Mouse (Mus musculus) left cerebral cortex, postnatal 10 days (tissue): ENCODE results near the gene Ldlrad1. TPM values are rescaled to one million over a fixed set of nuclear protein-coding genes. Genes with fewer than 3 reads are reported as not detected.

ENCODE experiments used
- DNase-seq, 2 experiments: peaks; one replicate each; pipeline ENCODE4 v3.0.0; 2021 to 2022; ENCODE audit warnings: low spot score in 2 of 2, mixed read lengths in 1 of 2; ENCODE audit errors: extremely low spot score in 1 of 2
- intact Hi-C: fragments of 180-260 bp; cut with DNase I; formaldehyde crosslinking; loops from one replicate; pipeline ENCODE4 v1.15.1; 2025
- total RNA-seq, 2 experiments: library from RNA; stranded (reverse); gene quantifications; 2 replicates each; pipeline ENCODE4 v1.2.3; 2021

The Ldlrad1 gene
- total RNA-seq, 2 experiments from 2014 or later, result not detected

GRCm38 (mm10) chr4:107201779-107202178 lies 7.2 kb upstream of the Ldlrad1 start:
- DNase-seq, result no peak
- intact Hi-C loops, result loop anchor here (5.0 kb wide), 1 partner anchor 36 kb away; no protein-coding TSS in a partner anchor

DNA sequence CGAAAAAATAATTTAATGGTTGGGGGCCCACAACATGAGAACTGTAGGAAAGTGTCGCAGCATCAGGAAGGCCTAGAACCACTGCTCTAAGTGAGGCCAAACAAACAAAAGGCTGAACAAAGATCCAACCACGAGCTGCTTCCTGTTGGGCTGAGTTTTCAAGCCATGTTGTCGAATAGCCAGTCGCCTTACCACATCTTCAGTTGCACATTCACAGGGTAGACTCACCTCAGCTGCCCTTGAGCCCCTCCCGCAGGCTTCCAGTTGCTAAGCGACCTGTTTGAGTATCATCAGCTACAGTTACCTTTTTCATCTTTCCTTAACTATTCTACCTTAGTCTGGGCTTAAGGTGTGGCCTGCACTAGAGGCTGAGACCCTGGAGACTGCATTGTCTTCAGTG lies 6.0 kb upstream of the Ldlrad1 start:
- intact Hi-C loops, result loop anchor here (5.0 kb wide), 1 partner anchor 34 kb away; no protein-coding TSS in a partner anchor
- DNase-seq, result no peak

DNA sequence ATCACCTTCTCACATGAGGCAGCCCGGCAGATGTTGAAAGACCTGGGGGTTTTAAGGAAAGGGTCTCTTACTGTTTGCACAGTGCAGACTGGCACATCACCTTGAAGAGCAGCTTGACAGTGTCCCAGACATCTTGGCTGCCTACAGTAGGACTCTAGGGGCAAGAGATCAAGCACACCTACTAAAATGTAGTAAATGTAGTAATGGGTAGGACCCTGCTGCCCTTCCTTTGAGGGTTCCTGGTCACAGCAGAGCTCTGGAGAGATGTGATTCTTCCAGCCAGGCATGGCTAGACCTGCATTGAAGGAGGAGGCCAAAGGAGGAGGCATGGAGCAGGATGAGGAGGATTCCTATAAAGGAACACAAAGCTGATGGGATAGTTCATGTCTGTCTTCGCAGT lies 2.0 kb upstream of the Ldlrad1 start:
- intact Hi-C loops, result no loop called here

GRCm38 (mm10) chr4:107210483-107211097 lies 1.6 kb downstream of the Ldlrad1 start:
- intact Hi-C loops, result no loop called here

More for the DNA sequence above, 2.0 kb upstream of the Ldlrad1 start:
- DNase-seq, result no peak

DNA sequence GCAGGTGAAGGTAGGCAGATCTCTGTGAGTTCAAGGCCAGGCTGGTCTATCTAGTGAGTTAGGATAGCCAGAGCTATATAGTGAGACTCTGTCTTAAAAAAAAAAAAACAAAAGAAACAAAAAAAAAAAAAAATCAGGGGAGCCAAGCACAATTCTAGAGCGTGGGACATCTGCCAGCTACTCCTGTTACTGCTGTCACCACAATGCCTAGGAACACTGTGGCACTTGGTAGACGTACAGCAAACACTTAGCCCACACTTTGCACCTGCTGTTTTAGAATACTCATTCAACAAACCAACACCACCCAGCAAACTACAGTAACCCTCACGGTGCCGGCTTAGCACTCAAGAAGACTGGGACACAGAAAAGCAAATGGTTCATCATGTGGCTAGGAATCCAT lies 2.5 kb downstream of the Ldlrad1 start:
- intact Hi-C loops, result no loop called here
- DNase-seq, result peak; percentile 20 to 45

More at GRCm38 (mm10) chr4:107210483-107211097, 1.6 kb downstream of the Ldlrad1 start:
- DNase-seq, result no peak

GRCm38 (mm10) chr4:107211936-107212335 lies 3.0 kb downstream of the Ldlrad1 start:
- intact Hi-C loops, result no loop called here

DNA sequence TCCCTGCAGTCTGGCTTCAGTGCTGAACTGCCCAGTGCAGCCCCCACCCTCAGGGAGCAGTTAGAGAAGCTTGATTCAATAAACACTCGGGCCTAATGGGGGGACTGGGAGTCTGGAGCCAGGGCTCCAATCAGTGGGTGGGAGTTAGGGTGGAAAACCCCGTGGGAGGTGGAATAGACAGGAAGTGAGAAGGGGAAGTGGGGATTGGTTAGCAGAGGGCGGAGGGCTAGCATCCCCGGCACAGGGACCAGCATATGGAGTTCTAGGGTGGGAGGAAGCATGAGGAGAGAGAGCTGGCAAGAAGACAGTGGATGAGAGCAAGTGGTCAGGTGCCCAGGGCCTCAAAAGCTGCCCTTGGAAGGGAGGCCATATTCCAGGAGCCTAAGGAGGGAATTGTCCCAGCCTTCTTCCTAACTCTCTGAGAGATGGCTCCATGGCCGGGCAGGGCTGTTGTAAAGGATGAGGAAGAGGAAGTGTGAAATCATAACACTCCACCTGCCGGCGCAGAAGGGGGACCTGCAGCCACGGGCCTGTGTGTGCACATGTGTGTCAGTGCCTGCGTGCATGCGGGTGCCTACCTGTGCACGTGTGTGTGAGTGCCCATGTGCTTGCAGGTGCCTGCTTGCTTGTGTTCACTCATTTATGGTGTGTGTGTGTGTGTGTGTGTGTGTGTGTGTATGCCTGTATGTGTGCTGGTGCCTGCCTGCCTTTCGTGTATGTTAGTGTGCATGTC lies 4.5 kb downstream of the Ldlrad1 start:
- DNase-seq, result no peak
- intact Hi-C loops, result no loop called here

More at GRCm38 (mm10) chr4:107211936-107212335, 3.0 kb downstream of the Ldlrad1 start:
- DNase-seq, result no peak

DNA sequence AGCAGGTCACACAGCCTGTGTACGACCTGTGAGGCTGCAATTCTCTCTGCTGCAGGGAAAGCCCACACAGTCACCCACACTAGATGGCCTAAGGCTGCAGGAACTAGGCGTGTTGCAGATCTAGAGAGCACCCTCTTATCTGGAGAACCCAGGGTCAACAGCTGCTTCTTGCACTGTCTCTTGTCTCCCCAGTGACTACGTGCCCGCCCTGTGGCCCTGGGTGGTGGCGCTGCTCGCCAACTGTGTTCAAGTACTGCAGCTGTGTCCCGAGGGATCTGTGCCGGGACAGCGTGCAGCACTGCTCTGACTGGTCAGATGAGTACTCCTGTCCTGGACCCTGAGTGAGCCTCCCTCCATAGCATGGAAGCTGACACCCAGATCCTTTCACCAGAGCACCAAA lies 8.6 kb downstream of the Ldlrad1 start:
- intact Hi-C loops, result no loop called here
- DNase-seq, result no peak

DNA sequence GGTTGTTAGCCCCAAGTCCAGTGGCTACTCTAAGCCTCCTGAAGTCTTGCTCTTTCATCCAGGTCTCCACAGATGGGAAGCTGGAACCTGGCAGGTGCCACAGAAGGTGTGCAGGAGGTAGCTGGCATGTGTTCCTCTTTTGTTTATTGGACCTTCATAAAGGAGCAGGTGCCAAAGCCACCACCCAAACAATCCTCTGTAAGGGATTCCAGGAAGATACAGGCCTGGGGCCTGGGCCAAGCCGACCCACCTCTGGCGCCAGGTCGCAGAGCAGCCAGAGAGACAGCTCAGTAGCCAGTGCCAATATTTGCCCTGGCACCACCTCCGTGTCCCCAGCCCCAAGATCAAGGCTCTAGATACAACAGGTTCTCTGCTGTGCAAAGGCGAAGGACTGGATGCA lies 12.5 kb downstream of the Ldlrad1 start:
- intact Hi-C loops, result no loop called here
- no peak for DNase-seq

DNA sequence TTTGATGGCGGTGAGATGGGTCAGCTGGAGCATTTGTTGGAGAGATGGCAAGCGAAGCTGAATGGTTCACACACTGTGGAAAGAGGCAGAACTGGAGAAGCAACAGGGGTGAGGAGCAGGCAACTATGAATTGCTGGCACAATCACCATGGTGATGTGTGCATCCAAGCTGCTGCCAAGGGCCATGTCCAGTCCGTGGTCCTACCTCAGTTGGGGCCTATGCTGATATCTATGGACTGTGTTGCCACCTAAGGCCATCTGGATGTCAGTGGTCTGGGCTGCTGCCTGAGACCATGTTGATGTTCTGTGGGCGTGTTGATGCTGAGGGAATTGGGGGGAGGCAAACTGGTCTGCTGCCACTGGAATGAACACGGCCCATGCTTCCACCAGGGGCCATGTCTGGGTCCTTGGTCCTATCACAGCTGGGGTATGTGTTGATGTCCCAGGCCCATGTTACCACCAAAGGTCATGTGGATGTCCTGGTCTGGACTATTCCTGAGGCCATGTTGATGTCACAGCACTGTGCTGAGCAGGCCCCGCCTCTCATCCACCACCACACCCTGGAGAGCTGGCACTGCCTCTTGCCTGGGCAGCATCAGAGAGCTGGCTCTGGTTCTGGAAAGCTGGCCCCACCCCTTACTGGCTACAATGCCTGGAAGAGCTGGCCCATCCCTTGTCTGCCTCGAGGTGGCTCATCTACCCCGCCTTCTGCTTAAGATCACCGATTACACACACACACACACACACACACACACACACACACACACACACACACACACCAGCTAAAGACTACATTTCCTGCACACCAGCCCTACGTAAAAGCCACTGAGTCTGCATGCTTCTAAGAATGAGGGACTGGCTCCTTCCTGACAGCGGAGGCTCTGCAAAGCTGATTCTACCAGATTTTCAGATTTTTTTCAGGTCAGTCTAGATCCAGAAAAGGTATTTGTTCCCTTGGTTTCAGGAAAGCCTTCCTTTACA lies 14.5 kb downstream of the Ldlrad1 start:
- intact Hi-C loops, result no loop called here
- peak in 1 of 2 experiments; percentile 56 for DNase-seq

- no peak for DNase-seq
- intact Hi-C loops, result no loop called here
These were observed 17.3 kb downstream of the Ldlrad1 start for GRCm38 (mm10) chr4:107226313-107226712.

DNA sequence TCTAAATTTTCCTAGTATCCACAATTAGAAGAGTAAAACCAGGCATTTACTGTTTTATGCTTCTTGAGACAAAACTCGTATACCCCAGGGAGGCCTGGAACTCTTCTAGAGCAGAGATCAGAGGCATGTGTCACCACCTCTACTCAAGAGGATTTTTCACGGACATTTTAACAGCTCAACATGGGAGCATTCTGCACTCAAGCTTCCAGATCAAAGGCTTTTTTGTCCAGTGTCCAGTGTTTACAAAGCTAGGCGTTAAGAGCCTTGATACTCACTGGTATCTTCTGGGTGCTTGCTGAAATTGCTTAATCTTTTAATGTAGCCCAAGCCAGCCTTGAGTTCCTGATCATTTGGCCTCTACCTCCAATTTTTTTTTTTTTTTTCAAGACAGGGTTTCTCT lies 23.2 kb downstream of the Ldlrad1 start:
- no peak for DNase-seq

DNA sequence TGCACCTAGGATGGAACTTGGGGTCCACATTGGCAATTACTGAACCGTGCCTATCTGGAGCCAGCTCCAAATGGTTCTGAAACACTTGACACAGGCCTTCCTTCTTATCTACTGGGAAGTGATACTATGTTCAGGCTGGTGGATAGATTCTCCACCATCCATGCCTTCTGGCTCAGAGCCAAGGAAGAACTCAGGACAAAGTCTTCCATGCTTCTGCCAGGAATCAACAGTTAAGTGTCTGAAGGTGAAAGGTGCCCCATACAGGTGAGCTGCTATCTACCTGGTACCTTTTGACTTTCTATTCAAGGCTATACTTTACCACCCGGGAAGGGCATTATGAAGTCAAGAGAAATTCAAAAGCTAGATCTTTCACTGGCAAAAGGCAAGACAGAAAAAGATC lies 29.3 kb downstream of the Ldlrad1 start:
- DNase-seq, result no peak
- intact Hi-C loops, result loop anchor here (5.0 kb wide), 2 partner anchors 36 to 51 kb away; no protein-coding TSS in a partner anchor

More for the DNA sequence above, 23.2 kb downstream of the Ldlrad1 start:
- intact Hi-C loops, result no loop called here

GRCm38 (mm10) chr4:107240196-107240595 lies 31.2 kb downstream of the Ldlrad1 start:
- DNase-seq, result no peak
- intact Hi-C loops, result no loop called here

- DNase-seq, result no peak
- intact Hi-C loops, result no loop called here
These were observed 34.7 kb downstream of the Ldlrad1 start for GRCm38 (mm10) chr4:107243365-107244333.

- intact Hi-C loops, result no loop called here
These were observed 36.4 kb downstream of the Ldlrad1 start for GRCm38 (mm10) chr4:107245368-107245767.

DNA sequence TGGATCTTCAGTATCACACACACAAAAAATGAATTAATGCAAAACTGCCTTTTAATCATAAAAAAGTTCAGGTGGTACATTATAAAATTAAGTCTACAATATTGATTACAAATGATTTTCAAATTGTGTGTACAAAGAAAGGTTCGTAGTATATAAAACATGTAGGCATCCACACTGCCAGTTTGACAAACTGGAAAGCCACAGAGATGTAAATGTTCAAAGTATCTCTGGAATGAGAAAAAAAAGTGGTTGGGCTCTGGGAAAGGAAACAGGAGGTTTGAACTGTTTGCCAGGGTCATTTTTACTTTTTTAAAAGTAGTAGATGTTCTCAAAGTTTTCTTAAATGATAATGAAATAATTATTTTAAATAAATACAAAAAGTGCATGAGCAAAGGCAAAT lies 37.1 kb downstream of the Ldlrad1 start:
- no peak for DNase-seq
- intact Hi-C loops, result no loop called here

More at GRCm38 (mm10) chr4:107245368-107245767, 36.4 kb downstream of the Ldlrad1 start:
- no peak for DNase-seq

DNA sequence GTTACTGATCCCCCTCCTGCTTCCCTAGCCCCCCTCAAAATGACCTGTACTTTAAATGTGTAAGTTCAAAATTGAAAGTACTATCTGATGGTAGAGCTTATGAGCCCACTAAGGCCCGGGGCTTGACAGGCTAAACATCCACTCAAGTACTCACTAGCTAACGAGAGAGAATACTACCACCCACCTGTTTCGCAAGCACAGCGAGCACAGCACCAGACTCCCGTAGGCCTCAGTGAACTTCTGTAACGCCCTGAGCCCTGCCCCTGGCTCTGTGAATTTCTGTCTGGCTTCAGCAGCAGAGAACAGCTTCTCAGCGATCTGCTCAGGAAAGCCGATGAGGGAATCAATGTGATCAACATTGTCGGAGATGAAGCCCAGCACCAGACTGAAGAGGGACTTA lies 38.1 kb downstream of the Ldlrad1 start:
- intact Hi-C loops, result no loop called here
- DNase-seq, result no peak
